Mouse (Mus musculus) mature B cell (primary cell): Measurements from ENCODE around the gene Ndufab1.

Experiments
- in situ Hi-C: fragments of 300-500 bp; cut with MboI; formaldehyde crosslinking; loops from 2 replicates; pipeline ENCODE4 v1.14.3; 2019

Gene Ndufab1

DNA sequence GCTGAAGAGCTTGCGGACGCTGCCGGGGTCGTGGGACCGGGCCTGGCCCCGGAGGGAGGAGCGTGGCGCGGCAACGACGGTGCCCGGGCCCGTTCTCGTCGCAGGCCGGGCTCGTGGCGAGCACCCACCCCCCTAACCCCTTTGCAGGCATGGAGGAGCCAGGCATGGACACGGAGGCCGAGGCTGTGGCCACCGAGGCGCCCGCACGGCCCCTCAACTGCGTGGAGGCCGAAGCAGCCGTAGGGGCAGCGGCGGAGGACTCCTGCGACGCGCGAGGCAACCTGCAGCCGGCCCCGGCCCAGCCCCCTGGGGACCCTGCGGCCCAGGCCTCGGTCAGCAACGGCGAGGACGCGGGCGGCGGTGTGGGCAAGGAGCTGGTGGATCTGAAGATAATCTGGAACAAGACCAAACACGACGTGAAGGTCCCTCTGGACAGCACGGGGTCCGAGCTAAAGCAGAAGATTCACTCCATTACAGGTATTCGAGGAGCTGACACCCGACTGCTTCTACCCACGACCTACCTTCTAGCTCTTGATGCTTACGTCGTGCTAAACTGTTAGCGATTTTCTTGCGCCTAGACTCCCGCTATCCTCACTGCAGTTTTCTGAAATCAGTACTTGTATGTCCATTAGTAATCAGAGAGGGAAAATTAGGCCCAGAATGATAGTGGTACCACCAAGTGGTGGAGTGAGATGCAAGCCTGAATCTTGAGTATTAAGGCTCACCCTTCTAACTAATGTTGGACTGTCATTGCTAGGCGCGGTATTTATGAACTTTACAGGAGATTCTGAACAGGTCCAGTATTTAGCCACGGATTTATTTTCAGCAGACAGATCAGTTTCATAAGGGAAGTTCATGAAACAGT lies 33.9 kb downstream of the Ndufab1 start:
- in situ Hi-C loops = no loop called here

DNA sequence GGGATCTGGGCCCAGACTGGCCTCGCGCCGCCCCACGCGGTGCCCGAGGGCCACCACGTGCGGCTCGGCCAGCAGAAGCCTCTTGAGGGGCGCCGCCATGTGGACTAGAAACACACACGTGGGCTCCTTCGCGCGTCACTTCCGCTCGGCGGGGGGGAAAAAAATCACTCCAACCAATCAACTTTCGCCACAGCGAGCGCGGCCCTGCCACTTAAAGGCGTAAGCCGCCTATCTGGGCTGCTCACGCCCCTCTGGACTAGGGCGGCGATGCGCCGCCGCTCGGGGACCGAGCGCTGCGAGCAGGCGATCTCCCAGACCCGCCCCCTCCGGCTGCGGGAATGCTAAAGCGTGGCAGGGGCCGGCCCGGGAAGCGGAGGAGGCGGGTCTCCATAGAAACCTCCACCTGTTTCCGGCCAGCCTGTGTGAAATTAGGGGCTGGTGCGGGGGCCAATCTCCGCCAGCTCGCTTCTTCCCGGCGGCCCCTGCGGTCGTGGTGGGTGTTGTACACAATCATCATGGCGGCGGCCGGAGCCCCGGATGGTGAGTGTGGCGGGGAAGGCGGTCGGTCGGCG lies 34.7 kb downstream of the Ndufab1 start, which contains the start of the genes Ubfd1 and Ears2:
TSS of gene Ubfd1 (plus strand) at position 231 of the 572 bp plus-strand sequence.
TSS of gene Ears2 (minus strand) at position 319 of the 572 bp plus-strand sequence.
- in situ Hi-C loops = no loop called here

DNA sequence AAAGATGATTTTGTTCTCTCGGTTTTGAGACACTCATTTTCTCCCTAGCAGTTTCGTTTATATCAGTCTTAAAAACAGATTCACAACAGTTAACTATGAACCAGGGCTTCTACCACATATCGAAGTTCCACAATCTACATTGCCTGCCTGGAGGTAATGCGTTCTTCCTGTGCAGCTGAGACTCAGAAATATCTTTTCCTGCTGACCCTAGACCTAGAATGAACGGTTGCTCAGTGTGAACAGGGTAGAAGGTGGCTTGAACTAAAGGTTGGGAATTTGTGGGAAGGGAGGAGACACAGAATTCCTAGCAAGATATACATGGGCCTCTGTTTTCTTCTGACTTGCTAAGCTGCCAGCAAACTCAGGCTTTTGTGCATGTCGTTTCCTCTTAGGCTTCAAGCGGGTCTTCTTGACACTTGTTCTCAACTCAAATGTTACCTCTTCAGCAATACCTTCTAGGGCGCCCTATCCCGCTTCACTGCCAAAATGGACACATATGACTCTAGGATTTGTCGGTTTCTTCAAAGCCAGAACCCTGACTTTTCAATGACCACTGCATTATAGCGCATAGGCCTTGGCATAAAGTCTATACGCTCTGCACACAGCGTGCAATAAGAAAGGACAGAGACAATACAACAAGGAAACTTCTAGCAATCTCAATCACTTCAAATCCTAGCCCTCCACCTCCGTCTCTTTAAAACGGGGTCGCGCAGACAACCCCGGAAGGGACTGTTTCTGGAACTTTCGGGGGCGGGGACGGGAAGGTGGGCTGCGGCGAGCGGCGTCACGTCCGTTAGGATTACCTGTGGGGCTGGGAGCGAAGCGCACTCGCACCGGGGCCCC lies 35.4 kb downstream of the Ndufab1 start:
- in situ Hi-C loops = no loop called here

DNA sequence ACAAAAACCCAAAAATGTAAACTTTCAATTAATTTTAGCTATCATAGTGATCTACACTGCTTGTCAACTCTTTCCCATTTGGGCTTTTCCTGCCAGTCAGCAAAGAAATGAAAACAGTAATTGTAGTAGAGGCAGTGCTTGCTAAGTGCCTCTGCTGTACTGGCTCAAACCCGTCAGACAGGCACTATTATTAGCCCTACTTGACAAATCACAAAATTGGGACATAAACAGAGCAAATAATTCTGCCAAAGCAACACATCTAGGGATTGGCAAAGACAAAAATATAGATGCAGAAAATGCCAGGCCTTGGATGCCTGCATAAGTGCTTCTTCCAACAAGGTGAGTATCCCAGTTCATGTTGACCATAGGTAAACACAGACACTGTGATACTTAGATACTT lies 36.0 kb downstream of the Ndufab1 start:
- in situ Hi-C loops = no loop called here

DNA sequence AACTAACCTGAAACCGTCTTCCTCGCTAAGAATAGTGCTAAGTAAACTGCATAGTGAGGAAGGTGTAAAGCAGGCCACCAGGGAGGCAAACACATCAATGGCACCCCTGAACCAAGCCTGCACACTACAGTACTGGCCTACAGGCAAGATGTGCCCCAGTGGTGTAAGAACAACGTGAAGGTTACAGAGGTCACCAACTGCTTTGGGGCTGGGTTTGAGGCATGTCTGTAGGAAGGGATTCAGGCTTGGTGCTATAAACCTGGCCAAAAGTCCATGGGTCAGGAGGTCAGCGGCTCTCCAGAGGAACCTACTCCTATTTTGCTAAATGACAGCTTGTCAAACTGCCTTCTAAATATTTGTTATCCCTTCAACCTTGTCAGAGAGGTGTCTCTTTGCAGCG lies 45.1 kb downstream of the Ndufab1 start:
- in situ Hi-C loops = no loop called here

DNA sequence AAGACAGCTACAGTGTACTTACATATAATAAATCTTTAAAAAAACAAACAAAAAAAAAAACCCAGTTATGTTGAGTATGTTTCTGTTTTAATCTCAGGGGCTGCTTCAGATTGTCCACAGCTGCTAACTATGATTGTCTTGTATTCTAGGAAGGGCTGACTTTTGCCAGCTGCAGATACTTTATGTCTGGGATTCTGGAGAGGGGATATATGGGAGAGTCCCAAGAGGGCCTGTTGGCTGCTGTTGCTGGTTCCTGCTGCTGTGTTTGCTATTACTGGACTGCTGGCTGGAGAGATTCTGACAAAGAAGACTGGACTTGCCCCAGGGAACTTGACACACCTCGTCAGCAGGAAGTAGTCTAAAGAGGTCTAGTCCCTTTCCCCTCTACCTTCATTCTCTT lies 50.9 kb downstream of the Ndufab1 start:
- in situ Hi-C loops = no loop called here

DNA sequence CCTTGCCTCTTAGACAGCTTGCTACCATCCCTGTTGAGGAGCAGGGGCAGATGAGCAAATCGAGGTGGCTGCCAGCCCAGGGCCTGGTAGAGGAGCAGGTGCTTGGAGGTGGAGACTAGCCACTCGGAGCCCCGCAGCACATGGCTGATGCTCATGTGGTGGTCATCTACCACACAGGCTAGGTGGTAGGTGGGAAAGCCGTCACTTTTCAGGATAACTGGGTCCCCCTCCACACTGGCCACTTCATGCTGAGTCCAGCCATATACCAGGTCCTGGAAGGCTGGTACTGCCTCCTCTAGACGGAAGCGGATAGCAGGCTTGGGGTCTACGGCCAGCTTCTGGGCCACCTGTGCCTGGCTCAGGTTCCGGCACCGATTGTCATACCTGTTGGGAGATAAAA lies 53.5 kb downstream of the Ndufab1 start:
- in situ Hi-C loops = no loop called here

DNA sequence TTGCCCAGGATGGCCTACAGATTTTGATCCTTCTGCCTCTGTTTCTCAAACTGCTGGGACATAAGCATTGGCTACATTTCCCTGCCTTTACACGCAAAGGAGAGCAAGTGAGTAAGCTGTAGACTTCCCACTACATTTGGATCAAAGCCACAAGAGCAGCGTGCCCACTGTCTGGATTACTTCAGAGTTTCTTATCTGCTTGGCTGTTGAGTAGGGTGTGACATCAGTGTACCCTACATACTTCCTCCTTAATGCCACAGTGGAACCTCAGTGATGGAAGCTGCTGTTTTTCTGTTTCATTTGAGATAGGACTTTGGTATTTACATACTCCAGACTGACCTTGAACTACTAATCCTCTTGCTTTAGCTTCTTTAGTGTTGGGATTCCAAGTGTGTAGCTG lies 54.9 kb downstream of the Ndufab1 start:
- in situ Hi-C loops = no loop called here

DNA sequence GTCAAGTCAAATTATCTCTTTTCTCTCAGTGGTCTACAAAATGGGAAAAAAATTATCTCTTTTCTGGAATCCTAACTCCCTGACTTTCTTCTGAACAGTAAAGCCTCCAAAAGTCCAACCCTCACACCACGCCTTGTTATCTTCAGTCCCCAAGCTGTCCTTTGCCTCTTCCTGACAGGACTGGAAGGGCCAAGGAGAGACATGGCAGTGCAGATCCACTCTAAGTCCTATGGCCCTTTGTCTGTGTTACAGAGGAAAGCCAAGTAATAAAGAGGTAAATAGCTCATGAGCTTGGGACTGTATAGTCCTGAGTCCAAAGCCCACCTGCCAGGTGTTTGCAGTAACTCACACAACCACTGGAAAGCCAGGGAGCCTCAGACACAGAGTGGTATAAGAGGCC lies 56.0 kb downstream of the Ndufab1 start:
- in situ Hi-C loops = no loop called here

DNA sequence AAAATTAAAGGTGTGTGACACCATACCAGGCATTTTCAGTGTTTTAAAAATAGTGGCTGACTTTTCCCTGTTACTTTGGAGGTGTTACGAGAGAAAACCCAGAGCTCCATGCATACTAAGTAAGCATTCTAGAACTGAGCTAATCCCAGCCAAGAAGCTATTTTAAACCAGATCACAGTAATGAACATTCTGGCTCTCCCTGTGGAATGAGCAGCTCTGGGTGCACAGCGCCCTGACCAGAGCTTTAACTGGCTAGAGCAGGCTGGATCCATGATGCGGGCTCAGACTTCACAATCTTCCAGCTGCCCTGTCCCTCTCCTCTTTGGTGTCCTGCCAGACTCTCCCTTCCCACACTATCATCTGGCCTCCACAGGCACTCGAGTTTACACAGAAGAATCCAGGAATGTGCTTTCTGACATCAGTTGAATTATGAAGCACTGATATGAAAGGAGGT lies 56.5 kb downstream of the Ndufab1 start:
- in situ Hi-C loops = no loop called here

DNA sequence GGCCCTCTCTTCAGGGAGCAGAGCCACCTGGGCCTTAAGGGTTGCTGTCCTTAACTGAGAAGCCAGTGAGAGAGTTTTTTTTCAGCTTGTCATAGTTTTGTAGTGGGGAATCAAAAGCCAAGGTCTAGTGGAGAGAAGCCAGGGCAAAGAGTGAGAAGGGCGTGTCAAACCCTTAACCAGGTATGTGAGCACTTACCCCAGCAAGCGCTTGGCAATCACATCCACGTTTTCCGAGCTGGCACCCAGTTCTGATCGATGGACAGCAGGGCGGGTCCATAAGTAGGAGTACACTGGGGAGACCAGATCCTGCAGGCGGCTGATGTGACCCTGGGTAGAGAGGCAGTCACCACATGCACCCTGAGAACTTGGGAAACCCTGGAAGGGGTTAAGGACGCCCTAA lies 57.6 kb downstream of the Ndufab1 start:
- in situ Hi-C loops = no loop called here
